Mouse (Mus musculus) intestine, postnatal 0 days (tissue): Measurements from ENCODE around the gene Cldn3. TPM values are rescaled to one million over a fixed set of nuclear protein-coding genes. Genes with fewer than 3 reads are reported as not detected.

ENCODE experiments used
- ATAC-seq: fragments of 200-750 bp; cut with Nextera tagmentation; 2 replicates; pipeline ENCODE4 v1.8.0; 2017; ENCODE audit warnings: mild to moderate bottlenecking, moderate TSS enrichment, moderate library complexity
- H3K27ac ChIP-seq: fragments of 300-500 bp; sonication (generic); 2 replicates; pipeline ENCODE4 v1.5.1; 2014; ENCODE audit warnings: mild to moderate bottlenecking, low read depth, low read length, moderate library complexity
- H3K27me3 ChIP-seq: fragments of 300-500 bp; sonication (generic); replicated peaks from 2 replicates; pipeline ENCODE4 v1.6.1; 2014; ENCODE audit warnings: low read length, mixed read lengths; ENCODE audit not compliant: control insufficient read depth, insufficient read depth
- H3K36me3 ChIP-seq: fragments of 300-500 bp; sonication (generic); 2 replicates; pipeline ENCODE4 v1.6.1; 2014; ENCODE audit warnings: mild to moderate bottlenecking, moderate library complexity; ENCODE audit not compliant: control insufficient read depth, insufficient read depth
- H3K4me1 ChIP-seq: fragments of 300-500 bp; sonication (generic); replicated peaks from 2 replicates; pipeline ENCODE4 v1.6.1; 2014; ENCODE audit warnings: antibody characterized with exemption, low read length, mixed read lengths; ENCODE audit not compliant: control insufficient read depth, insufficient read depth
- H3K4me2 ChIP-seq: fragments of 300-500 bp; sonication (generic); replicated peaks from 2 replicates; pipeline ENCODE4 v1.6.1; 2014; ENCODE audit warnings: low read depth, mild to moderate bottlenecking, moderate library complexity
- H3K4me3 ChIP-seq: fragments of 300-500 bp; sonication (generic); 2 replicates; pipeline ENCODE4 v1.5.1; 2014; ENCODE audit warnings: low read depth, low read length
- H3K9ac ChIP-seq: fragments of 300-500 bp; sonication (generic); 2 replicates; pipeline ENCODE4 v1.6.1; 2014; ENCODE audit warnings: mild to moderate bottlenecking, low read depth, low read length
- H3K9me3 ChIP-seq: fragments of 300-500 bp; sonication (generic); 2 replicates; pipeline ENCODE4 v1.6.1; 2016; ENCODE audit warnings: mixed run types; ENCODE audit not compliant: control insufficient read depth
- CTCF ChIP-seq: sonication (generic); IDR thresholded peaks from 2 replicates; pipeline ENCODE4 v1.5.1; 2016; ENCODE audit warnings: low read depth, mild to moderate bottlenecking, control low read depth, antibody characterized with exemption, moderate library complexity
- WGBS: fragments of 180-500 bp; shearing (Covaris S2); extraction: QIAGEN DNeasy Blood & Tissue Kit; methylation state at CpG from one replicate; pipeline ENCODE4 v1.1.7; 2014; 5-methylcytosine and 5-hydroxymethylcytosine counted together
- polyA plus RNA-seq: library from polyadenylated mRNA; unstranded; fragments of >200 nt; fragmentation: Nextera tagmentation; extraction: Ambion mirVana; gene quantifications from 2 replicates; pipeline ENCODE4 v1.2.1, GENCODE M21; 2015

Cldn3 gene
- polyA plus RNA-seq, 1 experiment from 2014 or later: 116 TPM

- Histone ChIP-seq H3K4me2 (peak overlapping the region; percentile 62; the same call in 1 of the 2 replicates), H3K36me3 (no peaks in the 10 kb centered on the region), H3K27ac (no peak overlapping the region), H3K9ac (no peak overlapping the region), H3K9me3 (no peaks in the 10 kb centered on the region), H3K27me3 (no peaks in the 10 kb centered on the region), H3K4me3 (no peak overlapping the region), H3K4me1 (peaks cover 6% of the 10 kb centered on the region; the same call in 1 of the 2 replicates)
- 51% methylated on average over 5 of the region's 5 CpGs for WGBS
- no peak for TF ChIP-seq CTCF
- ATAC-seq: no peak
Measured at GRCm38 (mm10) chr5:134944179-134944578, 41.8 kb upstream of the Cldn3 start.

GRCm38 (mm10) chr5:134945266-134945959, 40.6 kb upstream of the Cldn3 start:
- WGBS: 34% methylated on average over 16 of the region's 19 CpGs
- TF ChIP-seq CTCF: no peak
- Histone ChIP-seq H3K36me3 (no peaks in the 10 kb centered on the region), H3K4me2 (peak overlapping the region; percentile 62), H3K4me3 (peak overlapping the region; percentile 54), H3K4me1 (peaks cover 7% of the 10 kb centered on the region; the same call in 1 of the 2 replicates), H3K27ac (peak overlapping the region; percentile 83), H3K27me3 (no peaks in the 10 kb centered on the region), H3K9me3 (no peaks in the 10 kb centered on the region), H3K9ac (peak overlapping the region; percentile 64)
- no peak for ATAC-seq

GRCm38 (mm10) chr5:134946063-134946856, 39.8 kb upstream of the Cldn3 start:
- H3K9ac ChIP-seq: peak overlapping the region; percentile 64
- 15% methylated on average over 43 of the region's 43 CpGs for WGBS
- no peak for TF ChIP-seq CTCF
- H3K27ac ChIP-seq: peak overlapping the region; percentile 83
- no peaks in the 10 kb centered on the region for H3K36me3 ChIP-seq
- peaks cover 12% of the 10 kb centered on the region; the same call in 1 of the 2 replicates for H3K4me1 ChIP-seq
- no peaks in the 10 kb centered on the region for H3K27me3 ChIP-seq
- ATAC-seq: peak; percentile 19
- no peaks in the 10 kb centered on the region for H3K9me3 ChIP-seq
- peak overlapping the region; percentile 62 for H3K4me2 ChIP-seq
- peak overlapping the region; percentile 54 for H3K4me3 ChIP-seq

GRCm38 (mm10) chr5:134946857-134947255, 39.2 kb upstream of the Cldn3 start, which contains the start of gene Cldn4:
Gene Cldn4 (minus strand): TSS chr5:134946934.
- Histone ChIP-seq H3K27ac (peak within 1 kb of the TSS; percentile 83), H3K36me3 (no peaks in the 10 kb centered on the region), H3K4me2 (peak within 1 kb of the TSS; percentile 62), H3K27me3 (no peaks in the 10 kb centered on the region), H3K4me3 (peak within 1 kb of the TSS; percentile 54), H3K9ac (peak within 1 kb of the TSS; percentile 64), H3K4me1 (peaks cover 15% of the 10 kb centered on the region; the same call in 1 of the 2 replicates), H3K9me3 (no peaks in the 10 kb centered on the region)
- no peak for TF ChIP-seq CTCF
- peak; percentile 82 for ATAC-seq
- 10% methylated on average over 11 of the region's 11 CpGs for WGBS

GRCm38 (mm10) chr5:134947420-134948084, 38.5 kb upstream of the Cldn3 start:
- no peak overlapping the region for H3K4me3 ChIP-seq
- WGBS: 19% methylated on average over 5 of the region's 5 CpGs
- H3K27ac ChIP-seq: peak overlapping the region; percentile 83
- ATAC-seq: peak; percentile 37
- no peak for TF ChIP-seq CTCF
- no peaks in the 10 kb centered on the region for H3K27me3 ChIP-seq
- no peak overlapping the region for H3K9ac ChIP-seq
- peak overlapping the region; percentile 62 for H3K4me2 ChIP-seq
- H3K36me3 ChIP-seq: no peaks in the 10 kb centered on the region
- no peaks in the 10 kb centered on the region for H3K9me3 ChIP-seq
- H3K4me1 ChIP-seq: peaks cover 15% of the 10 kb centered on the region; the same call in 1 of the 2 replicates

- H3K36me3 ChIP-seq: no peaks in the 10 kb centered on the region
- no peak for ATAC-seq
- H3K4me2 ChIP-seq: no peak overlapping the region
- no peak overlapping the region for H3K9ac ChIP-seq
- peaks cover 15% of the 10 kb centered on the region; the same call in 1 of the 2 replicates for H3K4me1 ChIP-seq
- WGBS: 23% methylated on average over 4 of the region's 4 CpGs
- no peaks in the 10 kb centered on the region for H3K9me3 ChIP-seq
- no peak overlapping the region for H3K4me3 ChIP-seq
- no peaks in the 10 kb centered on the region for H3K27me3 ChIP-seq
- no peak overlapping the region for H3K27ac ChIP-seq
- no peak for TF ChIP-seq CTCF
Measured at GRCm38 (mm10) chr5:134948085-134948439, 38.0 kb upstream of the Cldn3 start.
